Comparison of ENCODE assay signal across 9 mouse cellular contexts in genomic region chr3:108880544-108881507, GRCm38 (mm10). TPM values are rescaled to one million over a fixed set of nuclear protein-coding genes. Genes with fewer than 3 reads are reported as not detected.
DNase-seq lines count a peak whose midpoint lies in the region; ATAC-seq lines count a peak whose summit lies in the region.
"Had no signal": no experiment of that assay in that cellular context is flagged by ENCODE, and none has a peak within 500 bp of the region (broad histone marks: within the 10 kb centered on the region; RNA-seq: fewer than 3 reads in every experiment).

No protein-coding gene starts in this region.

- no peaks in the 10 kb centered on the region for H3K36me3 ChIP-seq in limb, embryonic 11.5 days (ENCODE audit: control insufficient read depth, insufficient read depth, low read length)
- no peaks in the 10 kb centered on the region for H3K36me3 ChIP-seq in limb, embryonic 10.5 days
- H3K36me3 ChIP-seq in lung, embryonic 15.5 days = no peaks in the 10 kb centered on the region

- H3K9me3 ChIP-seq in limb, embryonic 11.5 days (ENCODE audit: control insufficient read depth, low read length) = no peaks in the 10 kb centered on the region
- H3K9me3 ChIP-seq in limb, embryonic 10.5 days (replicated peaks) = no peaks in the 10 kb centered on the region
- no peaks in the 10 kb centered on the region for H3K9me3 ChIP-seq in lung, embryonic 15.5 days

- no peak overlapping the region for H3K9ac ChIP-seq in limb, embryonic 11.5 days (ENCODE audit: low read length)
- H3K9ac ChIP-seq in lung, embryonic 15.5 days = no peak overlapping the region

- 67% methylated on average over 28 of the region's 28 CpGs for WGBS in limb, embryonic 11.5 days
- 73% methylated on average over 28 of the region's 28 CpGs for WGBS in limb, embryonic 10.5 days
- 29% methylated on average over 28 of the region's 28 CpGs for WGBS in lung, embryonic 15.5 days

- H3K27me3 ChIP-seq in limb, embryonic 11.5 days (ENCODE audit: control insufficient read depth, insufficient read depth, low read length) = no peaks in the 10 kb centered on the region
- no peaks in the 10 kb centered on the region for H3K27me3 ChIP-seq in limb, embryonic 10.5 days (ENCODE audit: low read depth, poor library complexity, severe bottlenecking)
- no peaks in the 10 kb centered on the region for H3K27me3 ChIP-seq in lung, embryonic 15.5 days

- no peak overlapping the region for H3K4me2 ChIP-seq in limb, embryonic 11.5 days (ENCODE audit: low read depth, severe bottlenecking)
- peak overlapping the region; percentile 31; the same call in 1 of the 2 replicates for H3K4me2 ChIP-seq in lung, embryonic 15.5 days

- H3K27ac ChIP-seq in limb, embryonic 11.5 days (replicated peaks; ENCODE audit: low read depth, low read length) = no peak overlapping the region
- H3K27ac ChIP-seq in limb, embryonic 10.5 days = no peak overlapping the region
- peak overlapping the region; percentile 74 for H3K27ac ChIP-seq in lung, embryonic 15.5 days

- no peak overlapping the region for H3K4me3 ChIP-seq in limb, embryonic 11.5 days (ENCODE audit: low read depth, low read length)
- no peak overlapping the region for H3K4me3 ChIP-seq in limb, embryonic 10.5 days
- 0 out of 2 replicates have a peak overlapping the region, but pooled peaks have one; percentile 2 for H3K4me3 ChIP-seq in lung, embryonic 15.5 days

- H3K4me1 ChIP-seq in limb, embryonic 11.5 days (ENCODE audit: control insufficient read depth, insufficient read depth, low read length) = no peaks in the 10 kb centered on the region
- H3K4me1 ChIP-seq in limb, embryonic 10.5 days = peaks cover 18% of the 10 kb centered on the region
- H3K4me1 ChIP-seq in lung, embryonic 15.5 days = peaks cover 29% of the 10 kb centered on the region

- ATAC-seq in limb, embryonic 11.5 days (ENCODE audit: insufficient number of reproducible peaks, low FRiP score, low TSS enrichment, low read depth) = 0 out of 2 replicates have a peak, but pooled peaks have one; percentile 70
- peak; percentile 79; the same call in 1 of the 2 replicates for ATAC-seq in lung, embryonic 15.5 days (ENCODE audit: borderline replicate concordance, extremely low read depth, low FRiP score, low TSS enrichment)
- no peak for ATAC-seq in erythroblast, adult 5-6 weeks (replicated peaks; ENCODE audit: low FRiP score, poor library complexity, severe bottlenecking)

- no peak for DNase-seq in limb, embryonic 11.5 days (ENCODE audit: low spot score)
- no peak for DNase-seq in limb, embryonic 10.5 days (ENCODE audit: low spot score)
- peak; percentile 62 for DNase-seq in adrenal gland, postnatal 36 days
- DNase-seq in induced T-regulatory cell, adult 2 months (ENCODE audit: low read depth) = peak; percentile 66
- peak; percentile 36 for DNase-seq in right cerebral cortex, postnatal 25 days
- DNase-seq in Muller cell, postnatal 12 days (ENCODE audit: inconsistent ontology term) = no peak

RNA-seq across cellular contexts. Expression of gene Fndc7, which starts 9.0 kb away (rescaled TPM):
- 0.18 TPM in 1 of 2 replicates, not detected in the other for polyA plus RNA-seq in limb, embryonic 11.5 days (2014; fragmentation: Nextera tagmentation; extraction: Ambion mirVana)
- 0.14 TPM in 1 of 2 replicates, not detected in the other for polyA plus RNA-seq in limb, embryonic 10.5 days (2016; fragmentation: Nextera tagmentation; extraction: Ambion mirVana)
- total RNA-seq in adrenal gland, postnatal 36 days (2021) = under 1 TPM; 0.17 to 0.40 TPM
- polyA plus RNA-seq in lung, embryonic 15.5 days (2015; fragmentation: Nextera tagmentation; extraction: Ambion mirVana) = 0.23 and 0.42 TPM in 2 replicates
- total RNA-seq in erythroblast, adult 5-6 weeks (2015; ENCODE audit: low replicate concordance) = not detected in 2 replicates
- 0.14 and 1.4 TPM in 2 replicates for total RNA-seq in erythroblast, adult 5-6 weeks (2017; ENCODE audit: low replicate concordance)
- polyA plus RNA-seq: embryonic facial prominence, embryonic 11.5 days had no signal

RNA-seq across cellular contexts. Expression of gene Prpf38b, which starts 30.7 kb away (rescaled TPM):
- 79.9 and 81.2 TPM in 2 replicates for polyA plus RNA-seq in limb, embryonic 11.5 days (2014; fragmentation: Nextera tagmentation; extraction: Ambion mirVana)
- 69.9 and 72.6 TPM in 2 replicates for polyA plus RNA-seq in limb, embryonic 10.5 days (2016; fragmentation: Nextera tagmentation; extraction: Ambion mirVana)
- 10 to 100 TPM; 42.2 to 64.7 TPM for total RNA-seq in adrenal gland, postnatal 36 days (2021)
- 73.4 and 81.9 TPM in 2 replicates for polyA plus RNA-seq in lung, embryonic 15.5 days (2015; fragmentation: Nextera tagmentation; extraction: Ambion mirVana)
- total RNA-seq in erythroblast, adult 5-6 weeks (2015; ENCODE audit: low replicate concordance) = 51.4 and 52.3 TPM in 2 replicates
- 128 and 134 TPM in 2 replicates for total RNA-seq in erythroblast, adult 5-6 weeks (2017; ENCODE audit: low replicate concordance)

RNA-seq across cellular contexts. Expression of gene Stxbp3, which starts 40.5 kb away (rescaled TPM):
- polyA plus RNA-seq in limb, embryonic 11.5 days (2014; fragmentation: Nextera tagmentation; extraction: Ambion mirVana) = 26.0 and 27.0 TPM in 2 replicates
- 20.8 and 24.6 TPM in 2 replicates for polyA plus RNA-seq in limb, embryonic 10.5 days (2016; fragmentation: Nextera tagmentation; extraction: Ambion mirVana)
- total RNA-seq in adrenal gland, postnatal 36 days (2021) = 10 to 100 TPM; 48.9 to 61.5 TPM
- polyA plus RNA-seq in lung, embryonic 15.5 days (2015; fragmentation: Nextera tagmentation; extraction: Ambion mirVana) = 38.8 and 43.1 TPM in 2 replicates
- 15.8 and 25.7 TPM in 2 replicates for total RNA-seq in erythroblast, adult 5-6 weeks (2015; ENCODE audit: low replicate concordance)
- 16.0 and 21.0 TPM in 2 replicates for total RNA-seq in erythroblast, adult 5-6 weeks (2017; ENCODE audit: low replicate concordance)

RNA-seq across cellular contexts. Expression of gene Henmt1, which starts 58.8 kb away (rescaled TPM):
- polyA plus RNA-seq in limb, embryonic 11.5 days (2014; fragmentation: Nextera tagmentation; extraction: Ambion mirVana) = 0.54 and 1.0 TPM in 2 replicates
- polyA plus RNA-seq in limb, embryonic 10.5 days (2016; fragmentation: Nextera tagmentation; extraction: Ambion mirVana) = 0.48 and 0.88 TPM in 2 replicates
- total RNA-seq in adrenal gland, postnatal 36 days (2021) = not detected
- 0.32 and 0.42 TPM in 2 replicates for polyA plus RNA-seq in lung, embryonic 15.5 days (2015; fragmentation: Nextera tagmentation; extraction: Ambion mirVana)
- total RNA-seq in erythroblast, adult 5-6 weeks (2015; ENCODE audit: low replicate concordance) = not detected in 2 replicates
- total RNA-seq in erythroblast, adult 5-6 weeks (2017; ENCODE audit: low replicate concordance) = not detected in 2 replicates

RNA-seq across cellular contexts. Expression of gene Gm9857, which starts 59.4 kb away (rescaled TPM):
- not detected in 2 replicates for polyA plus RNA-seq in limb, embryonic 11.5 days (2014; fragmentation: Nextera tagmentation; extraction: Ambion mirVana)
- polyA plus RNA-seq in limb, embryonic 10.5 days (2016; fragmentation: Nextera tagmentation; extraction: Ambion mirVana) = not detected in 2 replicates
- total RNA-seq in adrenal gland, postnatal 36 days (2021) = not detected
- not detected in 2 replicates for polyA plus RNA-seq in lung, embryonic 15.5 days (2015; fragmentation: Nextera tagmentation; extraction: Ambion mirVana)
- total RNA-seq in erythroblast, adult 5-6 weeks (2015; ENCODE audit: low replicate concordance) = not detected in 2 replicates
- total RNA-seq in erythroblast, adult 5-6 weeks (2017; ENCODE audit: low replicate concordance) = not detected in 2 replicates
- polyA plus RNA-seq: embryonic facial prominence, embryonic 11.5 days had no signal

Comparison
In these comparisons a context has a peak if more than half of its experiments do, and no peak if none do; other contexts are left out.
1. DNase-seq: peak in adrenal gland, postnatal 36 days (2 of 2), induced T-regulatory cell, adult 2 months (single experiment) and right cerebral cortex, postnatal 25 days (single experiment); none in limb, embryonic 11.5 days (single experiment), limb, embryonic 10.5 days (single experiment) and Muller cell, postnatal 12 days (single experiment).